ENCODE assay signal across 8 mouse cellular contexts in the genomic region with DNA sequence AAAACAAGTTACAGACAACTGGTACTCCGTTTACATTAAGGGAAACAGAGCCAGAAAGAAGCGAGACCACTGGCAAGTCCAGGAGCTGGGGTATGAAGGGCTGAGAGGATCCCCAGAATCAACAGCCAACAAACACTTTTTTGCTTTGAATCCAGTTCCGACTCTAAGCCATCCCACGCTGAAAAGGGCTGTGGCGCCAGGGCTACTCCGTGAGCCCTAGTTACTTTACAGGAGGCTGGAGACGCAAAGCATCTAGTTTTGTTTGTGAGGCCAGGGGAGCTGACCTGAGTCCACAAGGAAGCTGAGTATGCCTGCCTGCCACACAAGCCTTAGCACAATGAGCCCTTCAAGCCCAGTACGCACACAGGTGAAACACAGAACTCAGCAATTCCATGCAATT. TPM values are rescaled to one million over a fixed set of nuclear protein-coding genes. Genes with fewer than 3 reads are reported as not detected.
A peak's percentile ranks its signal among the peaks of the same experiment; 100 is the strongest.
DNase-seq lines count a peak whose midpoint lies in the region; ATAC-seq and TF ChIP-seq lines count a peak whose summit lies in the region.

No protein-coding gene starts in this region.

- TF ChIP-seq POLR2A in cerebellum, adult 2 months (IDR thresholded peaks at IDR 0.05; ENCODE audit: borderline replicate concordance, insufficient read depth, low read length) = no peak
- TF ChIP-seq POLR2A in limb, embryonic 14.5 days (IDR thresholded peaks at IDR 0.05; ENCODE audit: borderline replicate concordance, extremely low read depth, insufficient read depth, insufficient read length) = no peak

- H3K4me2 ChIP-seq in lung, postnatal 0 days (replicated peaks; ENCODE audit: low read depth, low read length) = peak overlapping the region; percentile 81
- H3K4me2 ChIP-seq in limb, embryonic 14.5 days (replicated peaks; ENCODE audit: low read depth, low read length, severe bottlenecking) = peak overlapping the region; percentile 66
- H3K4me2 ChIP-seq in stomach, embryonic 14.5 days (replicated peaks; ENCODE audit: low read depth, low read length) = peak overlapping the region; percentile 76

- no peak for TF ChIP-seq CTCF in cerebellum, adult 2 months (IDR thresholded peaks at IDR 0.05; ENCODE audit: borderline replicate concordance, insufficient read depth, low read depth, low read length)
- no peak for TF ChIP-seq CTCF in lung, postnatal 0 days (IDR thresholded peaks at IDR 0.05)

- no peaks in the 10 kb centered on the region for H3K36me3 ChIP-seq in lung, postnatal 0 days (ENCODE audit: insufficient read depth, low read length)
- peaks cover 4% of the 10 kb centered on the region; the same call in 1 of the 2 replicates for H3K36me3 ChIP-seq in limb, embryonic 14.5 days (ENCODE audit: control insufficient read depth, insufficient read depth, low read length)
- no peaks in the 10 kb centered on the region for H3K36me3 ChIP-seq in stomach, embryonic 14.5 days (ENCODE audit: control insufficient read depth, insufficient read depth, low read length)

- no peaks in the 10 kb centered on the region for H3K9me3 ChIP-seq in lung, postnatal 0 days (ENCODE audit: low read length)
- H3K9me3 ChIP-seq in limb, embryonic 14.5 days (ENCODE audit: control insufficient read depth, low read length) = no peaks in the 10 kb centered on the region
- no peaks in the 10 kb centered on the region for H3K9me3 ChIP-seq in stomach, embryonic 14.5 days (ENCODE audit: control insufficient read depth, low read depth, low read length)

- H3K4me1 ChIP-seq in cerebellum, adult 2 months (ENCODE audit: control insufficient read depth, insufficient read depth, low read length) = peaks cover 46% of the 10 kb centered on the region
- H3K4me1 ChIP-seq in lung, postnatal 0 days (ENCODE audit: insufficient read depth, low read depth, low read length) = peaks cover 5% of the 10 kb centered on the region; the same call in 1 of the 2 replicates
- H3K4me1 ChIP-seq in limb, embryonic 14.5 days (ENCODE audit: control insufficient read depth, insufficient read depth, low read length) = peaks cover 16% of the 10 kb centered on the region
- 0 out of 2 replicates have a peak, but pooled peaks cover 3% of the 10 kb centered on the region for H3K4me1 ChIP-seq in stomach, embryonic 14.5 days (ENCODE audit: control insufficient read depth, insufficient read depth, low read length)

- no peak for ATAC-seq in lung, postnatal 0 days
- ATAC-seq in limb, embryonic 14.5 days (ENCODE audit: low FRiP score, low read depth) = no peak
- ATAC-seq in stomach, embryonic 14.5 days (ENCODE audit: insufficient number of reproducible peaks, insufficient read depth, low FRiP score, low read depth) = no peak

- no peak overlapping the region for H3K9ac ChIP-seq in lung, postnatal 0 days (replicated peaks; ENCODE audit: low read depth)
- peak overlapping the region; percentile 70 for H3K9ac ChIP-seq in limb, embryonic 14.5 days (ENCODE audit: low read depth, low read length, severe bottlenecking)
- H3K9ac ChIP-seq in stomach, embryonic 14.5 days (replicated peaks; ENCODE audit: low read depth, low read length) = peak overlapping the region; percentile 53; the same call in 1 of the 2 replicates

- no peak for TF ChIP-seq EP300 in lung, postnatal 0 days (IDR thresholded peaks at IDR 0.05)

- no peak for DNase-seq in cerebellum, adult 2 months
- no peak for DNase-seq in cerebellum, adult 11-12 months
- no peak for DNase-seq in lung, postnatal 0 days (ENCODE audit: low spot score)
- no peak for DNase-seq in lung, adult 18-20 months
- DNase-seq in limb, embryonic 14.5 days (ENCODE audit: low spot score) = no peak
- no peak for DNase-seq in cerebellum, postnatal 10 days
- no peak for DNase-seq in spleen, postnatal 14 days (ENCODE audit: low spot score in 2 of 2)

- peak overlapping the region; percentile 43 for H3K4me3 ChIP-seq in cerebellum, adult 2 months (replicated peaks; ENCODE audit: insufficient read depth, low read depth, low read length)
- H3K4me3 ChIP-seq in lung, postnatal 0 days (ENCODE audit: low read depth, low read length) = peak overlapping the region; percentile 44
- H3K4me3 ChIP-seq in limb, embryonic 14.5 days (replicated peaks; ENCODE audit: low read length) = peak overlapping the region; percentile 75
- H3K4me3 ChIP-seq in stomach, embryonic 14.5 days (ENCODE audit: low read depth, low read length) = peak overlapping the region; percentile 65

- H3K27ac ChIP-seq in cerebellum, adult 2 months (ENCODE audit: insufficient read depth, low read length) = no peak overlapping the region
- no peak overlapping the region for H3K27ac ChIP-seq in lung, postnatal 0 days (ENCODE audit: low read length)
- no peak overlapping the region for H3K27ac ChIP-seq in limb, embryonic 14.5 days (replicated peaks; ENCODE audit: low read depth, low read length)
- H3K27ac ChIP-seq in stomach, embryonic 14.5 days (ENCODE audit: low read length) = no peak overlapping the region

- H3K27me3 ChIP-seq in cerebellum, adult 2 months (ENCODE audit: control insufficient read depth, insufficient read depth, low read length) = no peaks in the 10 kb centered on the region
- 0 out of 2 replicates have a peak, but pooled peaks cover 3% of the 10 kb centered on the region for H3K27me3 ChIP-seq in lung, postnatal 0 days (replicated peaks; ENCODE audit: insufficient read depth, low read length)
- H3K27me3 ChIP-seq in limb, embryonic 14.5 days (ENCODE audit: control insufficient read depth, insufficient read depth, low read length) = no peaks in the 10 kb centered on the region
- H3K27me3 ChIP-seq in stomach, embryonic 14.5 days (ENCODE audit: control insufficient read depth, insufficient read depth, low read length) = no peaks in the 10 kb centered on the region

- 56% methylated on average over 8 of the region's 8 CpGs for WGBS in cerebellum, adult 2 months
- 18% methylated on average over 8 of the region's 8 CpGs for WGBS in lung, postnatal 0 days
- 11% methylated on average over 8 of the region's 8 CpGs for WGBS in limb, embryonic 14.5 days
- 16% methylated on average over 8 of the region's 8 CpGs for WGBS in stomach, embryonic 14.5 days

RNA-seq across cellular contexts. Expression of a gene that starts 42.8 kb away (rescaled TPM):
- polyA plus RNA-seq in cerebellum, adult 2 months (2012; rRNA removed) = not detected in 2 replicates
- 2.0 and 2.1 TPM in 2 replicates for polyA plus RNA-seq in lung, postnatal 0 days (2015; fragmentation: Nextera tagmentation; extraction: Ambion mirVana)
- not detected in 2 replicates for polyA plus RNA-seq in limb, embryonic 14.5 days (2012; rRNA removed)
- not detected in 2 replicates for polyA plus RNA-seq in limb, embryonic 14.5 days (2014; fragmentation: Nextera tagmentation; extraction: Ambion mirVana)
- polyA plus RNA-seq in stomach, embryonic 14.5 days (2014; fragmentation: Nextera tagmentation; extraction: Ambion mirVana) = not detected in 2 replicates

RNA-seq across cellular contexts. Expression of a gene that starts 44.3 kb away (rescaled TPM):
- polyA plus RNA-seq in cerebellum, adult 2 months (2012; rRNA removed) = 0.26 and 0.32 TPM in 2 replicates
- 3.5 and 3.8 TPM in 2 replicates for polyA plus RNA-seq in lung, postnatal 0 days (2015; fragmentation: Nextera tagmentation; extraction: Ambion mirVana)
- 3.0 and 3.1 TPM in 2 replicates for polyA plus RNA-seq in limb, embryonic 14.5 days (2012; rRNA removed)
- polyA plus RNA-seq in limb, embryonic 14.5 days (2014; fragmentation: Nextera tagmentation; extraction: Ambion mirVana) = 1.4 and 2.2 TPM in 2 replicates
- polyA plus RNA-seq in stomach, embryonic 14.5 days (2014; fragmentation: Nextera tagmentation; extraction: Ambion mirVana) = 0.94 and 1.8 TPM in 2 replicates
